Mouse (Mus musculus) cerebellum, postnatal 10 days (tissue): ENCODE measurements around the gene Sypl2.

Source experiments
- DNase-seq, 2 experiments: peaks; one replicate each; pipeline ENCODE4 v3.0.0; 2021; ENCODE audit warnings: mixed read lengths in 2 of 2

The Sypl2 gene

GRCm38 (mm10) chr3:108205601-108206000 lies 20.8 kb downstream of the Sypl2 start:
- DNase-seq = no peak

GRCm38 (mm10) chr3:108204470-108204869 lies 22.0 kb downstream of the Sypl2 start:
- no peak for DNase-seq

- DNase-seq = peak; percentile 92 to 94
Measured at GRCm38 (mm10) chr3:108203621-108204325, 22.7 kb downstream of the Sypl2 start.

- peak; percentile 47 to 49 for DNase-seq
Measured at GRCm38 (mm10) chr3:108203212-108203611, 23.2 kb downstream of the Sypl2 start.

GRCm38 (mm10) chr3:108202506-108202905 lies 23.9 kb downstream of the Sypl2 start:
- DNase-seq = no peak

- peak; percentile 91 to 93 for DNase-seq
Measured at GRCm38 (mm10) chr3:108200329-108201323, 25.8 kb downstream of the Sypl2 start, which contains the start of gene Cyb561d1. TSS of gene Cyb561d1 (minus strand) at chr3:108201212.

- no peak for DNase-seq
Measured at GRCm38 (mm10) chr3:108199231-108199630, 27.2 kb downstream of the Sypl2 start.

- DNase-seq = peak; percentile 87 to 88
Measured at GRCm38 (mm10) chr3:108197066-108197497, 29.4 kb downstream of the Sypl2 start.

- peak; percentile 71 to 72 for DNase-seq
Measured at GRCm38 (mm10) chr3:108195941-108196590, 30.4 kb downstream of the Sypl2 start.

- no peak for DNase-seq
Measured at GRCm38 (mm10) chr3:108195287-108195686, 31.2 kb downstream of the Sypl2 start.

- no peak for DNase-seq
Measured at GRCm38 (mm10) chr3:108193686-108194085, 32.8 kb downstream of the Sypl2 start.

GRCm38 (mm10) chr3:108189897-108190296 lies 36.6 kb downstream of the Sypl2 start:
- DNase-seq = no peak

- no peak for DNase-seq
Measured at GRCm38 (mm10) chr3:108188716-108189490, 37.5 kb downstream of the Sypl2 start.

GRCm38 (mm10) chr3:108187111-108187795 lies 39.2 kb downstream of the Sypl2 start:
- DNase-seq = peak; percentile 57 to 58

GRCm38 (mm10) chr3:108186098-108187047 lies 40.1 kb downstream of the Sypl2 start, which contains the start of gene Amigo1:
TSS of gene Amigo1 (plus strand) at chr3:108186335.
- DNase-seq = peak; percentile 73 to 78

- peak in 1 of 2 experiments; percentile 13 for DNase-seq
Measured at GRCm38 (mm10) chr3:108185460-108186097, 40.9 kb downstream of the Sypl2 start.

- DNase-seq = no peak
Measured at GRCm38 (mm10) chr3:108184742-108185141, 41.7 kb downstream of the Sypl2 start.

- DNase-seq = no peak
Measured at GRCm38 (mm10) chr3:108180514-108180913, 45.9 kb downstream of the Sypl2 start.
